Mouse (Mus musculus) heart, postnatal 36 days (tissue): ENCODE measurements at regions not wholly inside any gene's neighbourhood (a gene's known extent, or its start where the extent isn't known, plus 50 kb on each side); places are given as distances from the start of the nearest gene placed in this dataset.

ENCODE experiments used
- DNase-seq, 2 experiments: peaks; one replicate each; pipeline ENCODE4 v3.0.0; 2021 to 2022
- intact Hi-C: fragments of 180-260 bp; cut with DNase I; formaldehyde crosslinking; loops from one replicate; pipeline ENCODE4 v1.15.1; 2025

GRCm38 (mm10) chr13:39950203-39950602 lies 411.0 kb downstream of the Ofcc1 start:
- intact Hi-C loops, result no loop called here
- DNase-seq, result no peak

GRCm38 (mm10) chr13:39935216-39935615 lies 426.0 kb downstream of the Ofcc1 start:
- DNase-seq, result no peak
- intact Hi-C loops, result no loop called here

GRCm38 (mm10) chr13:39931487-39931886 lies 429.8 kb downstream of the Ofcc1 start:
- no peak for DNase-seq

GRCm38 (mm10) chr13:39928573-39928972 lies 432.7 kb downstream of the Ofcc1 start:
- no peak for DNase-seq
- intact Hi-C loops, result no loop called here

More at GRCm38 (mm10) chr13:39931487-39931886, 429.8 kb downstream of the Ofcc1 start:
- intact Hi-C loops, result no loop called here

- intact Hi-C loops, result no loop called here
These were observed 436.9 kb downstream of the Ofcc1 start for GRCm38 (mm10) chr13:39924366-39924765.

GRCm38 (mm10) chr13:39923113-39923512 lies 438.1 kb downstream of the Ofcc1 start:
- DNase-seq, result peak; percentile 5 to 6
- intact Hi-C loops, result no loop called here

More at GRCm38 (mm10) chr13:39924366-39924765, 436.9 kb downstream of the Ofcc1 start:
- DNase-seq, result no peak

- intact Hi-C loops, result no loop called here
These were observed 453.5 kb downstream of the Ofcc1 start for GRCm38 (mm10) chr13:39907720-39908119.

GRCm38 (mm10) chr13:39904264-39904663 lies 457.0 kb downstream of the Ofcc1 start:
- DNase-seq, result no peak
- intact Hi-C loops, result no loop called here

More at GRCm38 (mm10) chr13:39907720-39908119, 453.5 kb downstream of the Ofcc1 start:
- DNase-seq, result no peak

- DNase-seq, result no peak
- intact Hi-C loops, result no loop called here
These were observed 457.9 kb downstream of the Ofcc1 start for GRCm38 (mm10) chr13:39903319-39903718.

- DNase-seq, result no peak
- intact Hi-C loops, result no loop called here
These were observed 461.9 kb downstream of the Ofcc1 start for GRCm38 (mm10) chr13:39899332-39899731.

GRCm38 (mm10) chr13:39898412-39898979 lies 462.8 kb downstream of the Ofcc1 start:
- no peak for DNase-seq
- intact Hi-C loops, result no loop called here

- intact Hi-C loops, result no loop called here
- no peak for DNase-seq
These were observed 467.1 kb downstream of the Ofcc1 start for GRCm38 (mm10) chr13:39894159-39894558.

- intact Hi-C loops, result no loop called here
These were observed 480.2 kb downstream of the Ofcc1 start for GRCm38 (mm10) chr13:39881066-39881465.

GRCm38 (mm10) chr13:39880136-39880535 lies 481.1 kb downstream of the Ofcc1 start:
- DNase-seq, result no peak
- intact Hi-C loops, result no loop called here

More at GRCm38 (mm10) chr13:39881066-39881465, 480.2 kb downstream of the Ofcc1 start:
- DNase-seq, result no peak

GRCm38 (mm10) chr13:39877361-39878141 lies 483.7 kb downstream of the Ofcc1 start:
- intact Hi-C loops, result no loop called here
- DNase-seq, result no peak

- intact Hi-C loops, result no loop called here
- no peak for DNase-seq
These were observed 508.9 kb downstream of the Ofcc1 start for GRCm38 (mm10) chr13:39852257-39852800.

- intact Hi-C loops, result no loop called here
- DNase-seq, result no peak
These were observed 511.9 kb downstream of the Ofcc1 start for GRCm38 (mm10) chr13:39849391-39849790.

- intact Hi-C loops, result no loop called here
- DNase-seq, result no peak
These were observed 525.1 kb downstream of the Ofcc1 start for GRCm38 (mm10) chr13:39836053-39836584.

- no peak for DNase-seq
- intact Hi-C loops, result no loop called here
These were observed 525.9 kb downstream of the Ofcc1 start for GRCm38 (mm10) chr13:39835302-39835701.

GRCm38 (mm10) chr13:39834521-39835245 lies 526.6 kb downstream of the Ofcc1 start:
- intact Hi-C loops, result no loop called here
- no peak for DNase-seq
